Mouse (Mus musculus): ENCODE measurements around the gene Atp6v1g3. TPM values are rescaled to one million over a fixed set of nuclear protein-coding genes. Genes with fewer than 3 reads are reported as not detected.

Gene Atp6v1g3
- polyA plus RNA-seq, 1 experiment from 2014 or later, result 2.2 TPM

- no peaks in the 10 kb centered on the region for H3K9me3 ChIP-seq (replicated peaks)
- no peaks in the 10 kb centered on the region for H3K36me3 ChIP-seq
- DNase-seq (ENCODE audit: low spot score), result no peak
- no peak overlapping the region for H3K27ac ChIP-seq
- H3K4me1 ChIP-seq, result no peaks in the 10 kb centered on the region
- WGBS, result 86% methylated on average over 3 of the region's 3 CpGs
- H3K4me3 ChIP-seq, result no peak overlapping the region
- H3K27me3 ChIP-seq (ENCODE audit: low read depth, poor library complexity, severe bottlenecking), result no peaks in the 10 kb centered on the region
Observed at GRCm38 (mm10) chr1:138261520-138261919, 12.0 kb upstream of the Atp6v1g3 start.

DNA sequence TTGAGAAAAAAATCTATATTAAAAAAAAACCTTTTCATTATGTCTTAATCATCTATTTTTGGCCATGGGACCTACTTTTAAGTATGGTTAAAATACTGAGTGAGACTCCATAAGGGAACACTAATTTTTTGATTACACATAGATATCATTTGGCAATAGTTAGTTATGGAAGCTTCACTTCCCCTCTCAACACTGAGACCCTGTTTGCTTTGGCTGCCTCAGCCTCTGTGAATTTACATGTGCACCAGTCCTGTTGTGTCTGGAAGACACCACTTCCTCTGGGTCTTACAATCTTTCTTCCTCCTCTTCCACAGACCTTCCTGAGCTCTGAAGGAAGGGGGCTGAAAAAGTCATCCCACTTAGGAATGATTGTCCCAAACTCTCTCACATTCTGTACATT lies 11.1 kb upstream of the Atp6v1g3 start:
- Histone ChIP-seq H3K36me3 (no peaks in the 10 kb centered on the region), H3K4me1 (no peaks in the 10 kb centered on the region), H3K4me3 (no peak overlapping the region), H3K9me3 (replicated peaks) (no peaks in the 10 kb centered on the region), H3K27me3 (ENCODE audit: low read depth, poor library complexity, severe bottlenecking) (no peaks in the 10 kb centered on the region), H3K27ac (no peak overlapping the region)
- no peak for DNase-seq (ENCODE audit: low spot score)

GRCm38 (mm10) chr1:138267465-138268055 lies 6.0 kb upstream of the Atp6v1g3 start:
- WGBS, result 91% methylated on average over 5 of the region's 5 CpGs
- Histone ChIP-seq H3K9me3 (replicated peaks) (no peaks in the 10 kb centered on the region), H3K27me3 (ENCODE audit: low read depth, poor library complexity, severe bottlenecking) (no peaks in the 10 kb centered on the region), H3K4me3 (no peak overlapping the region), H3K27ac (no peak overlapping the region), H3K4me1 (no peaks in the 10 kb centered on the region), H3K36me3 (no peaks in the 10 kb centered on the region)
- DNase-seq (ENCODE audit: low spot score), result no peak

DNA sequence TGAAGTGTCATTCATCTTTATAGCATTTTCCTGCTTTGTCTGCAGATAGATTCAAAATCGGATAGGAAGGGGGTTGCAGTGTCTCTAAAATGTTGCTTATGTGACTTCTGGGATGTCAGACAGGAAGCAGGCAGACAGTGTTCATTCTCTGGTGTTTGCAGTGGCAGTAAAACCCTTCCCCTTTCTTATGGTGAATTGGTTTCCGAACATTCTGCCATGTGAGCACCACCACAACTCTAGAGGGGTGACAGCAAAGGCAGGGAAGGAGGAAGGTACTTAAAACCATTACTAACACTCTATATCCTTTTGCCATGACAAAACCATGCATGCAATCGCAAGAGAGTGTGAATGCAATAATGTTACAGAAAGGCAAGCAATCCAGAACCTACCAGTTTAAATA lies 1.4 kb downstream of the Atp6v1g3 start:
- DNase-seq (ENCODE audit: low spot score), result no peak
- Histone ChIP-seq H3K4me3 (no peak overlapping the region), H3K27me3 (ENCODE audit: low read depth, poor library complexity, severe bottlenecking) (no peaks in the 10 kb centered on the region), H3K27ac (no peak overlapping the region), H3K9me3 (replicated peaks) (no peaks in the 10 kb centered on the region), H3K4me1 (no peaks in the 10 kb centered on the region), H3K36me3 (no peaks in the 10 kb centered on the region)
- WGBS, result 85% methylated on average over 3 of the region's 3 CpGs

- no peaks in the 10 kb centered on the region for H3K9me3 ChIP-seq (replicated peaks)
- H3K27ac ChIP-seq, result no peak overlapping the region
- 65% methylated on average over 5 of the region's 5 CpGs for WGBS
- no peaks in the 10 kb centered on the region for H3K4me1 ChIP-seq
- H3K4me3 ChIP-seq, result no peak overlapping the region
- DNase-seq (ENCODE audit: low spot score), result no peak
- no peaks in the 10 kb centered on the region for H3K36me3 ChIP-seq
- H3K27me3 ChIP-seq (ENCODE audit: low read depth, poor library complexity, severe bottlenecking), result no peaks in the 10 kb centered on the region
Observed at GRCm38 (mm10) chr1:138275859-138276258, 2.3 kb downstream of the Atp6v1g3 start.

DNA sequence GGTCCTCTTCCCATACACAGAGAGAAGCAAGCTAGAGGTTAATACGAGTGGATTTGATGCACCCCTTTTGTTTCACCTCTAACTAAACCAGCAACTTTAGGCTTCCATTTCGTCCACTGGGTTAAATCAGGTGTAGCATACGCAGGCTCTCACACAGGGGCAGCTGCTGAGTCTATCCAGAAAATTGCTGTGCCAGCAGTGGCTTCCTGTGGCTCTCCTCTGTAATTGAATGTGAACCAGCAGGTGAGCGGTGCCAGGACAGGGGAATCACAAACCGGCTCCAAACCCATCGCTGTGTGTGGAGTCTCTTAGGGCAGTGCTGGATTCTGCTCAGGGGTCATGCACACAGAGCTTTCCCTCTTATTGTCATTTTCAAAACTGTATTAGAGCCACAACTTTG lies 7.6 kb downstream of the Atp6v1g3 start:
- H3K9me3 ChIP-seq (replicated peaks), result no peaks in the 10 kb centered on the region
- WGBS, result 70% methylated on average over 6 of the region's 6 CpGs
- H3K4me3 ChIP-seq, result no peak overlapping the region
- no peak for DNase-seq (ENCODE audit: low spot score)
- H3K27me3 ChIP-seq (ENCODE audit: low read depth, poor library complexity, severe bottlenecking), result no peaks in the 10 kb centered on the region
- no peak overlapping the region for H3K27ac ChIP-seq
- H3K36me3 ChIP-seq, result no peaks in the 10 kb centered on the region
- H3K4me1 ChIP-seq, result peaks cover 21% of the 10 kb centered on the region

DNA sequence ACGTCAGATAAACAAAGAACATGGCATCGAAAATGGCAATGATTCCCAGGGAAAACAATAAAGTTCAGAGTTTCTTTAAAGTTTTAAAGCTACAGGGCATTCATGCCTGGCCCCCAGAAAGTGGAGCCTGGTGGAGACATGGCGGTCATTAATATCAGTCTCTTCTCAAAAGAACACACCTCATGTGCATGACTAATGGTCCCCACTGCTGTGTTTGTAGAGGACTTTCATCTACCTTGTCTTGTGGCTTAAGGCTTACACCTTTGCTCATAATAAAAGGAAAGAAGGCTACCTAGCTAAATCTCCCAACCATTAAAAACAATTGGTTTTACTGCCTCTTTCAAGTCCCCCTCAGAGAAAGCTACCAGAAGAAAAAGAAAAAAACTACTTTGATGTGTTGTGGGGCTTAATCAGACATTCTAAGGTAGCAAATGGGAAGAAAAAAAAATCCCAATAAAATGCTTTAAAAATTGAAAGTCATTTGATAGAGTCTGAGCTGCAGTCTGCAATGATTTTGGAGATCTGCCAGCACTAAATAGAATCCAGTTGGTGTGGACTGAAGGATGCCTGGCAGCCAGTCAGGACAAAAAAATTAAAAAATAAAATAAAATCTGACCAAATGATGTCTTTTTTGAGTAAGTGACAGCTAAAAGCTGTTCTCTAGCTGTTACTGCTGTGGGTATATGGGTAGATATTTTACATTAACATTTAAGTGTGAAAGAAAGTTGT lies 9.0 kb downstream of the Atp6v1g3 start:
- H3K9me3 ChIP-seq (replicated peaks), result no peaks in the 10 kb centered on the region
- H3K4me3 ChIP-seq, result no peak overlapping the region
- no peaks in the 10 kb centered on the region for H3K27me3 ChIP-seq (ENCODE audit: low read depth, poor library complexity, severe bottlenecking)
- no peak for DNase-seq (ENCODE audit: low spot score)
- H3K36me3 ChIP-seq, result no peaks in the 10 kb centered on the region
- WGBS, result 66% methylated on average over 3 of the region's 3 CpGs
- H3K4me1 ChIP-seq, result peaks cover 21% of the 10 kb centered on the region
- 0 out of 2 replicates have a peak overlapping the region, but pooled peaks have one; percentile 8 for H3K27ac ChIP-seq

- H3K27me3 ChIP-seq (ENCODE audit: low read depth, poor library complexity, severe bottlenecking), result no peaks in the 10 kb centered on the region
- WGBS, result 93% methylated on average over 4 of the region's 4 CpGs
- H3K27ac ChIP-seq, result no peak overlapping the region
- no peaks in the 10 kb centered on the region for H3K9me3 ChIP-seq (replicated peaks)
- DNase-seq (ENCODE audit: low spot score), result no peak
- no peak overlapping the region for H3K4me3 ChIP-seq
- peaks cover 7% of the 10 kb centered on the region for H3K4me1 ChIP-seq
- H3K36me3 ChIP-seq, result no peaks in the 10 kb centered on the region
Observed at GRCm38 (mm10) chr1:138287665-138288064, 14.1 kb downstream of the Atp6v1g3 start.

- Histone ChIP-seq H3K4me1 (0 out of 2 replicates have a peak, but pooled peaks cover under 1% of the 10 kb centered on the region), H3K27me3 (ENCODE audit: low read depth, poor library complexity, severe bottlenecking) (no peaks in the 10 kb centered on the region), H3K9me3 (replicated peaks) (no peaks in the 10 kb centered on the region), H3K4me3 (no peak overlapping the region), H3K27ac (no peak overlapping the region), H3K36me3 (no peaks in the 10 kb centered on the region)
- DNase-seq (ENCODE audit: low spot score), result no peak
- 76% methylated on average over 1 of the region's 1 CpGs for WGBS
Observed at GRCm38 (mm10) chr1:138288721-138289120, 15.2 kb downstream of the Atp6v1g3 start.

DNA sequence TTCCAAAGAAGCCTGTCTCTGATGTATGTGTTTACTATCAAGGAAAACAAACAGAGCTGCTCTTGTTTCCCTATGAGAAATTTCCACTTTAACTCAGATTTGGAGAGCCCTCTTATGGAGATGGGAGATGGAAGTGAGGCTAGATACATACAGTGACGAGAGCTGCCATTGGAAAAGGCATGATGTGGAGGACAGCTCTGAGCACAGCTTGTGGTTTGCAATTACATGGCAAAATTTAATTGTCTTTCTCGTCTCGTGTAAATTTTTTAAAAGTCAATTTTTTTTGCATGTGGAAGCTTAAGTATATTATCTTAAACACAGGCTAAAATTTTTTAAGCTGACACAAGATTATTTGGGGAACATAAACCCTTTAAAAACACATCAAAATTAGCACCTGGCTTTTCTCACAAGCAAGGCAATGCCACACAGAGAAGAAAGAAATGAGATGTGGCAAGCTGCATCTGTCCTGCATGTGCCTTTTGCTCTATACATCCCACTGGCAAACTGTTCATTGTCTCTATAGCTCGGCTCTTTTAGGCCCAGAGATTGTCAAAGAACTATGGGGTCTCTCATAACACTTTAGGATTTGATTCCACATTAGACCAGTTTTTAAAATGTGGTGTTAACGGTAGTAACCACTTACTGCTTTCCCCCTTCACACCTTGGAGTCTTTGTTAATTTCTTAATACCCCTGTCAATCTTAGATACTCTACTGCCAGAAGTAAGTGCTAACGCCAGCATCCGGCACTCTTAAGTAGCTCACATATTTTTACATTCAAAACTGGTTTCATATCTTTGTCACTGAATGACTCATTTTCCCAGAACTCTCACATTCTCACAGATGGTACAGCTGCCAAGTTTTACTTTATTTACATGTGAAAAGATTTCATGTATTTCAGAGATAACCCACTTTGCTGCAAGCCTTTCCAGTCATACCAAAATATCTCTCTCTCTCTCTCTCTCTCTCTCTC lies 16.2 kb downstream of the Atp6v1g3 start:
- H3K27ac ChIP-seq, result no peak overlapping the region
- 77% methylated on average over 7 of the region's 7 CpGs for WGBS
- no peaks in the 10 kb centered on the region for H3K36me3 ChIP-seq
- H3K4me1 ChIP-seq, result no peaks in the 10 kb centered on the region
- no peaks in the 10 kb centered on the region for H3K27me3 ChIP-seq (ENCODE audit: low read depth, poor library complexity, severe bottlenecking)
- no peak for DNase-seq (ENCODE audit: low spot score)
- no peaks in the 10 kb centered on the region for H3K9me3 ChIP-seq (replicated peaks)
- H3K4me3 ChIP-seq, result no peak overlapping the region

GRCm38 (mm10) chr1:138291463-138291862 lies 17.9 kb downstream of the Atp6v1g3 start:
- 85% methylated on average over 5 of the region's 5 CpGs for WGBS
- H3K27ac ChIP-seq, result no peak overlapping the region

DNA sequence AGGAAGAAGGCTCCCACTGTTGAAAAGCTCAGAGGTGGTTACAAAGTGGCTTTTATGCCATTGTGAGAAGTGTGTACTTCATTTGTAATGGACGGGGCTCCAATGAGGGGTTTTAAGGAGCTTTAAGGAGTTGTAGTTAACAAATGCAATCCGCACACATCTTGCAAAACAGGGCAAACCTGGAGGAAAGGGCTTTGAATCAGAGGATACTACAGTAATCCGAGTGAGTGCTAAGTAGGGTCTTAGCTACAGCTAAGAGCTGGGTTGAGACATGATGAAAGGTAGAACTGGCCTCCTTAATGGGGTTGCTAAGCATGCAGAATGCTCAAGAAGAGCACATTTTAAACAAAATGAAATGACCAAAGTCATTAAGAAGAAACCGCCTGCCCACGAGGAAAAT lies 20.9 kb downstream of the Atp6v1g3 start:
- 85% methylated on average over 5 of the region's 5 CpGs for WGBS
- no peak for DNase-seq (ENCODE audit: low spot score)
- H3K4me3 ChIP-seq, result no peak overlapping the region
- H3K4me1 ChIP-seq, result peaks cover 3% of the 10 kb centered on the region; the same call in 1 of the 2 replicates
- H3K9me3 ChIP-seq (replicated peaks), result no peaks in the 10 kb centered on the region
- H3K36me3 ChIP-seq, result no peaks in the 10 kb centered on the region
- H3K27ac ChIP-seq, result no peak overlapping the region
- no peaks in the 10 kb centered on the region for H3K27me3 ChIP-seq (ENCODE audit: low read depth, poor library complexity, severe bottlenecking)

More at GRCm38 (mm10) chr1:138291463-138291862, 17.9 kb downstream of the Atp6v1g3 start:
- H3K36me3 ChIP-seq, result no peaks in the 10 kb centered on the region
- no peaks in the 10 kb centered on the region for H3K27me3 ChIP-seq (ENCODE audit: low read depth, poor library complexity, severe bottlenecking)
- no peaks in the 10 kb centered on the region for H3K9me3 ChIP-seq (replicated peaks)
- no peak for DNase-seq (ENCODE audit: low spot score)
- H3K4me3 ChIP-seq, result no peak overlapping the region
- no peaks in the 10 kb centered on the region for H3K4me1 ChIP-seq

DNA sequence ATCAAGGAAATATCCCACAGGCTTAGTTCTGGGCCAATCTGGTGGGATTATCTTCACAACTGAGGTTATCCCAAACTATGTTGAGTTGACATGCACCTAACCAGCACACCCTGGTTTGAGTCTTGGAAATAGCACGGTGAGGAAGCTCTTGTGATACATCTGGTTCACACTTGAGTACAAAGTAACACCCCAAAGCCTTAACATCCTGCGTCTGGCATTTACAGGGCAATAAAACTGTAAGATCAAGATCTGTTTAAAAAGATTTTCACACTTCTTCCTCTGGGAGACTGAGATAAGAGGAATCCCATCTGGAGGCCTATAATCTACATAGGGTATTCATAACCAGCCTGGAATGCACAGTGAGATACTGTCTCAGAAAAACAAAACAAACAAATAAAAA lies 24.6 kb downstream of the Atp6v1g3 start:
- no peaks in the 10 kb centered on the region for H3K27me3 ChIP-seq (ENCODE audit: low read depth, poor library complexity, severe bottlenecking)
- H3K36me3 ChIP-seq, result no peaks in the 10 kb centered on the region
- H3K4me3 ChIP-seq, result no peak overlapping the region
- WGBS, result 17% methylated on average over 2 of the region's 2 CpGs
- peaks cover 8% of the 10 kb centered on the region; the same call in 1 of the 2 replicates for H3K4me1 ChIP-seq
- no peak for DNase-seq (ENCODE audit: low spot score)
- no peaks in the 10 kb centered on the region for H3K9me3 ChIP-seq (replicated peaks)
- H3K27ac ChIP-seq, result no peak overlapping the region

Measured in limb, embryonic 10.5 days (tissue).